Mouse (Mus musculus) T-helper 2 cell (primary cell): ENCODE data around the gene Csnk2a2.

Experiments used
- in situ Hi-C: fragments of 300-600 bp; cut with MboI, MseI; formaldehyde crosslinking; loops from one replicate; pipeline ENCODE4 v1.15.1; 2025; ENCODE audit warnings: high pct_unique_total_duplicates

Csnk2a2 gene

DNA sequence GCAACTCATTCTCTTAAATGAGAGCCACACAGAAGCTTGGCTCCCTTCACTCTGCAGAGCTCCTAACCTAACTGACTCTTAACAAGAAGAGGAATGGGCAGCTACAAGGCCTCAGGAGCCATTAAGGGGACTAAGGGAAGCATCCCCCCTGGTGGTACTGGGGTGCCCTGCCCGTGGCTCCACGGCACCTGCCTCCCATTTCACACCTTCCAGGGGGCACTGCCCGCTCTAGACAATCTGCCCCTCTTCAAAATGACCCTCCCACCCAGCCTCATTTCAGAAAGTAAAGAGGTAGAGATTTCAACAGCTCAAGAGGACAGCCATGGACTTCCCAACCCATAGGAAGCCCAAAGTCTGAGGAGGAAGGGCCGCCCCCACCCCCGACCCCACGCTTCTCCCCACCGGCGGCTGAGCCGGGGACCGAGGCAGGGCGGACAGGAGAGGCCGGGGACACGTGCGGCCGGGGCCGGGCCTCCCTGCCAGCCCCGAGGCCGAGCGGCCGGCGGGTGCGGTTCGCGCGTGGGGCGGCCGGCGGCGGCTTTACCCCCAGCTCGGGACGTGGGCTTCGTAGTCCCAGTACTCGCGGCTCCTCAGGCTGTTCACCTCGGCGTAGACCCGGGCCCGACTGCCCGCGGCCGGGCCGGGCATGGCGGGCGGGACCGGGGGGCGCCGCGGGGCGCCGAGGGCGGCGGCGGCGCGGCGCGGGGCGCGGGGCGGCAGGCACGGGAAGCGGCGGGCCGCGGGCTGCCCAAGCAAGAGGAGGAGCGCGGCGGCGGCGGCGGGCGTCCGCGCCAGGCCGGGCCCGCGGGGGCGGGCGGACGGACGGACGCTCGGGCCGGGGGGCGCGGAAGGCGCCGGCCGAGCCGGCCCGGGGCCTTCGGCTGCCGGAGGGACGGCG lies 1.8 kb downstream of the Csnk2a2 start:
- in situ Hi-C loops, result no loop called here

DNA sequence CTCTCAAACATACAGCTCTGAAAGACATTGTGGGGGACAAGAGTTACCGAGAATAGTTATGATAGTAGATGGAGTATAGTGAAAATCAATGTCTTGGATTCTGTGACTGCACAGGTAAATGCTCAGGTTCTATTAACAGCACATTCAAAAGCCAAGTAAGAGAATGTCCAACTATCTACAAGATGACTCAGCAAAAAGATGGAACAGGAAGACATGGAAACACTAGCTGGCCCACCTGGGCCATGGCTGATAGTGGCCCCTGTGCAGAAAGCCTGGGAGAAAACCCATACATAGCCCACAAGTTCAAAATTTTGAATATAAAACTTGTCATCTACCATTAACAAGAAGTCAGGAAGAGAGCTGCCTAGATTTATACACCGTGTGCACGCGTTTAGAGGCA lies 19.8 kb downstream of the Csnk2a2 start:
- in situ Hi-C loops, result loop anchor here (5.0 kb wide), 1 partner anchor 262 kb away; no protein-coding TSS in a partner anchor

DNA sequence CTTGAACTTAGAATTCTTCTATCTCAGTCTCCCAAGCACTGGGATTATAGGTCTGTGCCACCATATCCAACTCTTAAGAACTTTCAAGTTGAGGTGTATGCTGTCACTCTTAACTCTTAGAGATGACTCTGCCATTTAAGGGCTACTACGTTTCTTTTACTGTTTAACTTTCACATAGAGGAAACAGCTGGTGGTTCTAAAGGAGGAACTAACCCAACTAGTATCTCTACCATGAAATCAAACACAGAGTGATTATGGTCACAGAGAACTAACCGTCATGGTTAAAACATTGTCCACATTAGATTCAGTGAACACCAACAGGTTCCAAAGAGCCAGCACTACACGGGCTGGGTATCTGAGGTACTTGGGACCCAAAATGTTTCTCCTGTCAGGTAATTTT lies 20.8 kb downstream of the Csnk2a2 start:
- in situ Hi-C loops, result no loop called here

DNA sequence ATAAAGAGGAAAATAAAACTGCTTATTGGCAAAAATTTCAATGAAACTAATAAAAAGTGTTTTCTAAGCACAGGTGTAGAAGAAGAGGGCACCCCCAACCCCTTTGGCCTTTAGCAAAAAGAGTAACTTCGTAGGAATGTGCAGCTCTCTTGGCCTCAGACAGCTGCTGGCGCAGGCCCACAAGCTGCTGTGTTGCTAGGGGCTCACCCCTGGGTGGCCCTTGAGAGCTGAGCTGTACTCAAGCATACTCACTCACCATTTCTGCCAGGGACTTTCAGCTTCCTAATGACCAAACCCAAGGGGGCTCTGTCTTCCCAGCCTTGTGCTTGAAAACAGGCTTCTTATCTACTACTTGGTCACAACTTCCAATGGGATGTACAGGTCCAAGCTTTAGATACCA lies 23.3 kb downstream of the Csnk2a2 start:
- in situ Hi-C loops, result no loop called here

DNA sequence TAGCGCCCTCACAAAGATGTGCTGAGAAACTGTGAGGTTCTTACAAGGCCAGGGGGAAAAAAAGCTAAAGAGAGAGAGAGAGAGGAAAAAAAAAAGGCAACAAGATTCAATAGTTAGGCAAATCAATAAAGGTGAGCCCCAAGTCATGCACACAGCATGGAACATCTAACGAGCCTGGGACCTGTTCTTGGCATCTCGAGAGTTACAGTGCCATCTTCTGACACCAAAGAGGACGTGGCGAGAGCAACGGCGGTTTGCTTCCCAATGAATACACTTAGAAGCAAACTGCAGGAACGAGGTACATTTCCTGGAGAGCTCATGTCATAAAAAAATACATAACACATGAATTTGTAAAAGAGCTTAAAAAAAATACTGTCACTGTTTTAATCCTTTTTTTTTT lies 37.3 kb downstream of the Csnk2a2 start:
- in situ Hi-C loops, result loop anchor here (10.0 kb wide), 1 partner anchor 292 kb away; no protein-coding TSS in a partner anchor

DNA sequence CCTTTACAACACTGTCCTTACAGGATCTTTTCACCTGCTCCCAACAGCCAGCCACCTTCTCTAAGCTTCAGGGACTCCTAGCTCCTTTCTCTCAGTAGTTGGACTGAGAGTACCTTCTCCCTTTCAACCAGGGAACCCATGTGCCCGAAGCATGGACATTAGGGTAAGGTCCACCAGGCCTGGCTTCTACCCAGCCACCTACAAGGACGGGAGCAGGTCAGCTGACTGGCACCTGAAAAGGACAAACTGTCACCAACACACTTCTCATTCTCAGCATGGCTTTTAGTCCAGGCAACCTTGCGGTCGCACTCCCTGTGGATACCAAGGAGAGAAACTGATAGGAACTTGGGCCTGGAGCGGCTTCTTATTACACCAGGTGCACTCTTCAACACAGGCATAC lies 39.6 kb downstream of the Csnk2a2 start:
- in situ Hi-C loops, result loop anchor here (10.0 kb wide), 1 partner anchor 295 kb away; no protein-coding TSS in a partner anchor

DNA sequence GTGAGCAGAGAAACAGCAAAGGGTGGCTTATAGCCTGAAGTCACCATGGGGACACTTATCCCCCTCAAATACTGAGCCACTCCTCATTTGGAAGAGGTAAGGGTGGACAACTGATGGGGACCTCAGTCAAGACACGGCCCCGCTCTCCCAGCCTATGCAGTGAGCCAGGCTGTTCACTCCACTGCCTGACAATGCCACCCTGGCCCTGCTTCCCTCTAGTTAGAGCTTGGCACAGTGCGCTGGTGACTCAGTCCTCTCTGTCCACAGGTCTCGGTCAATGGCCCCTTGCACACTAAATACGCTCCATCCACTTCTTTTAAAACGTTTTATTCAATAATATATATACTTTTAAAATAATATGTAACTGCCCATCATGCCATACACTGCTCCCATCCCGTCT lies 42.2 kb downstream of the Csnk2a2 start:
- in situ Hi-C loops, result no loop called here

DNA sequence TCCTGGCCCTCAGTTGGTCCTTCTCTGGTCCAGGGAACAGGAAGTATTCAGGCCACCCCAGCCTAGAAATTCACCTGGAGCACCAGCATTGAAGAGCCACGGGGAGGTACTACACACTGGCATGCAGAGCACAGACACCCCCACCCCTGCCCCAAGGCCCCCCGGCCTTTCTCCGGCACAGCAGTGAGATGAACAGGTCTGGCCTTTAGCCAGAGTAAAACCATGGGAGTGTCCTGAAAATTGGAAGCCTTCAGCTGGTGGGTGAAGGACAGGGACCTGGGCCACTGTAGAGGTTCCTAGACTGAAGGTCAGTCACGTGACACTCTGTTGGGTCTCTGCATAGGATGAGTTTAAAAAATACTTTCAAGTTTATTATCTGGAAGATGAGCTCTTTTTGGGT lies 44.8 kb downstream of the Csnk2a2 start:
- in situ Hi-C loops, result no loop called here

DNA sequence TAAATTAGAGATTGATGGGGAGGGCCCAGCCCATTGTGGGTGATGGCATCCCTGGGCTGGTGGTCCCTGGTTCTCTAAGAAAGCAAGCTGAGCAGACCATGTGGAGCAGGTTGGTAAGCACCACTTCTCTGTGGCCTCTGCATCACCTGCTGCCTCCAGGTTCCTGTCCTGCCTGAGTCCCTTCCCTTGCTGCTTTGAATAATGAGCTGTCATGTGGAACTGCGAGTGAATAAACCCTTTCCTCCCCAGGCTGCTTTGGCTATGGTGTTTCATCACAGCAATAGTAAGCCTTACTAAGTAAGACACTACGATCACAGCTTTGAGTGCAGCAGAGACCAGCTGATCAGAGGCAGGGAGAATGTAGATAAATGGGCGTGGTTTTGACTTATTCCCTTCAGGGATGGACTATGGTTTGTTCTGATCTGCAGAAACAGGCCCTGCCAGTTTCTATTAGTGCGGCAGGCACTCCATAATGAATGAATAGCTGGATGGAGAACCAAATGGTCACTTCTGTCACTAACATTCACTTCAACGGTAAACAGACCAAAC lies 48.3 kb downstream of the Csnk2a2 start:
- in situ Hi-C loops, result no loop called here

DNA sequence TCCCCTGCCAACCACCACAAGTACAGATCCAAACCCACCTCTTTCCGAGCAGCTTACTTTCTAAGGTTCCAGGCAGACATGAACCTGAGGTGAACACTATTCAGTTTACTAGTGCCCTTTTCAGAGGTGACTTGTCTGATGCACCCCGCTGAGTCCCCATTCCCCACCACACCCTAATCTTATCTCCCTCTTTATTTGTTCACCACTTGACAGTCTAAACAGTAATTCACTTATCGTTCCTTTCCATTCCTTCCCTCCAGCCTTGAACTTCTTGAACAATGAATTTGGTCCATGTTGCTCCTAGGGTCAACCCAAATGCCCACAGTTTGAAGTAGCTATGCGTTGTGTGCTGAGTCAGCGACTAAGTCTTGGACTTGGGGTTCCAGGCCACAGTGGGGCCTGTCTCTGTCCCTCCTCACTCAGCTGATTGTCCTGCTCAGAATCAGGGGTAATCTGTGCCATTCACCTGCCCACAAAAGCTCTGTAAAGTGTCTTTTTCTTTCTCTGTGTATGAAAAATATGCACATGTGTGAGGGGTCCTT lies 49.6 kb downstream of the Csnk2a2 start:
- in situ Hi-C loops, result no loop called here

DNA sequence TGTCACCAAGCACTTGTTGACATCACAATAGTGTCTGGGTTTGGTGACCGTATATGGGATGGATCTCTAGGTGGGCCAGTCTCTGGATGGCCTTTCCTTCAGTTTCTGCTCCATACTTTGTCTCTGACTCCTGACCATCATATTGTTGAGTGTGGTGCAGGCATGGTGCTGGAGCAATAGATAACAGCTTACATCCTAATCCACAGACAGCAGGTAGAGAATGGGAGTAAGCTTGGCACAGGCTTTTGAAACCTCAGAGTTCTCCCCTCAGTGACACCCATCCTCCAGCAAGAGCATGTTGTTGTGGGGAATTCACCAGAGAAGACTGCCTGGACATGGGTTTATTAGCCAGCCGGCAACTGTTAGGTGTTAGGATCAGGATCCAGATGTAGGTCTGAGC lies 50.4 kb downstream of the Csnk2a2 start:
- in situ Hi-C loops, result no loop called here

DNA sequence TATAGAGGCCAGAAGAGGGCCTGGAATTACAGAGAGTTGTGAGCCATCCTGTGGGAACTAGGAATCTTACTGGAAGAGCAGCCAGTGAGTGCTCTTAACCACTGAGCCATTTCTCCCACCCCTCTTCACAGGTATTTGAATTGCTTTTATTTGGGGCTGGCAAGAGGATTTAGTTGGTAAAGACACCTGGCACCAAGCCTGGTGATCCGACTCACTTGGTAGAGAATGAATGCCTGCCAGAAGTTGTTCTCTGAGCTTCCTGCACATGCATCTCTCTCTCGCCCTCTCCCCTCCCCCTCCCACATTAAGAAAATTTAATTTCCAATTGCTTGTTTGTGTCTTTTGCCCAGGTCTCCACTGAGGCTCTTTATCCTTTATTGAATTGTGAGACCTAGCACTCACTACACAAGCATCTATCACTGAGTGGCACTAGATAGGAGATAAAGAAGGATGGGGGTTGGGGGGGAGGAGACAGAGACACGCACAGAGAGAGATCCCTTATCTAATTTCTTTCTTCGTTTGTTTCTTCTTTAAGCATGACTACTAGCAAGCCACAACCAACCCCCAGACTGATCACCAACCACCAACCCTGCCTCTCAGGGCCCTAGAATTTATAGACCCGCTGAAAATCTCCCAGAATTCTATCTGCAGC lies 52.4 kb downstream of the Csnk2a2 start:
- in situ Hi-C loops, result no loop called here

DNA sequence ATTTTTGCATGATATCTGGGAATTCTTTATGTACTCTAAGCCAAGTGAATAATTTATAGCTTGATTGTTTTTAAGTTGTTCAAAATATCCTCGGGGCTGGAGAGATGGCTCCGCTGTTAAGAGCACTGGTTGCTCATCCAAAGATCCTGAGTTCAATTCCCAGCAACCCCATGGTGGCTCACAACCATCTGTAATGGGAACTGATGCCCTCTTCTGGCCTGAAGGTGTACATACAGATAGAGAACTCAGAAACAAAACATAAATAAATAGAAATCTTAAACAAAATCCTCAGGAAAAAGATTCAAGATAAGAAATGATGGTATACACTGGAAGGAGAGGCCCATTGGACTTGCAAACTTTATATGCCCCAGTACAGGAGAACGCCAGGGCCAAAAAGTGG lies 53.9 kb downstream of the Csnk2a2 start:
- in situ Hi-C loops, result no loop called here

DNA sequence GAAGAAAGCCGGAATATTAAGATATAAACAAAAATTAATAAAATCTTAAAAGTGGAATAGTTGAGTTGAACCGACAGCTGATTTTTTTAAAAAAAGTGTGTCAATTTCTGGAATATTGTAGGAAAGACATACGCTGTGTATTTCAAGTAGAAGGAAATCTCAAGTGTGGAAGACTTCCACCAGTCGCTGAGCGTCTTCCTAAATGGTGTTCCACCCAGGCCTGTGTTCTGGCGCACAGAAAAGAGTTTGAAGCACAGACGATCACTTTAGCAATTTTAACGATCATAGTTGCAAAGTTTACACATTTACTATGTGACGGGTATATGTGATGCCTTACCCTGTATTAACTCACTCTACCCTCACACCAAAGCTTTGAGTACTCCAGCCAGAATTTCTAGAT lies 54.4 kb downstream of the Csnk2a2 start:
- in situ Hi-C loops, result no loop called here

DNA sequence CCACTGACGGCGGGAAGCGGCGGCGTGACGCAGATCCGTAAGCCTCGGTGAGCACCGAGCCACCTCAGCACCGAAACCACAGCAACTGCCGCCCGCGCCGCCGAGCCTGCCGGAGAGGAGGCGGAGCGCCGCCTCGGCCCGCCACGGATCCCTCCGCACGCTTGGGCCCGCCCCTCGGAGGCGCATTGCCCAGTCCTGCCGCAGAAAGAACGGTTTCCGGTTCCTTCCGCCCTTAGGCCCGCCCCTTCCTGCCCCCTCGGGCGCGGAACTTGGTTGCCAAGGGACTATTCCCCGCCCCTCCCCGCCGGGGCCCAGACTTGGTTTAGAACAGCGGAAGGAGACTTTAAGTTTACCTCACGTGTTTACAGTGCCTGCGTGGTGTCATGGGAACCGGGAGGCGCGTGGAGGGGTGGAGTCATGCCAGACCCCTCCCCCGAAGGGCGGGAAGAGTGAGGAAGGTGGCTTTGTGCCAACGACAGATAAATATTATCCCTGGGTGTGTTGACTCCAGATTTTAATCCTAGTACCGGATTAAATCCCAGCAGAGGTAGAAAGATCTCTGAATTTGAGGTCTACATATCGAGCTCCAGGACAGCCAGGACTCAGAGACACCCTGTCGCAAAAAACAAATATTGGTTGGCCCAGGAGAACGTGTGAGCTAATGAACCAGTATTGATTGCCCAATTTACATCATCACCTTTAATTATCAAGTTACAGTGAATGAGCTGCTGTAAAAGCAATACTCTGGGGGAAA lies 55.0 kb downstream of the Csnk2a2 start, which contains the start of gene Cfap20:
Cfap20 (minus strand) TSS at position 184 of the 754 bp plus-strand sequence.
- in situ Hi-C loops, result loop anchor here (5.0 kb wide), 1 partner anchor 103 kb away; the partner anchor contains the start of genes Usb1 and Zfp319

DNA sequence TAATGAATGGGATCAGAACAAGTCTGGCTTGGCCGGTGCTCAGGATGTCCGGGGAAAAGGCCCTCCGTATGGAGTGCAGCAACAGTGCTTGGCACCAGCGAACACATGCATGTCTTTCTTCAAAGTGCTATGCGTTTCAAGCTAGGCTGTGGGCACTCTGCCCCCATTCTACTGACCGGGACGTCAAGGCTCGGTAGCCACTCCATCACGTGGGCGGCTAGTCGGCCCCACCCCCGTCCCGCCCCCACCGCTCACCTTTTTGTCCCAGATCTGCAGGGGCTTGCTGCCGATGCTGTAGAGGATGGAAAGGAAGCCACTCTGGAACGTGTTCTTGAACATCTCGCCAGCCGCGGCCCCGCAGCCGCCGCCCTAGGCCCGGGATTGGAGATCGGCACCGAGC lies 55.6 kb downstream of the Csnk2a2 start:
- in situ Hi-C loops, result loop anchor here (5.0 kb wide), 1 partner anchor 102 kb away; the partner anchor contains the start of genes Usb1 and Zfp319

DNA sequence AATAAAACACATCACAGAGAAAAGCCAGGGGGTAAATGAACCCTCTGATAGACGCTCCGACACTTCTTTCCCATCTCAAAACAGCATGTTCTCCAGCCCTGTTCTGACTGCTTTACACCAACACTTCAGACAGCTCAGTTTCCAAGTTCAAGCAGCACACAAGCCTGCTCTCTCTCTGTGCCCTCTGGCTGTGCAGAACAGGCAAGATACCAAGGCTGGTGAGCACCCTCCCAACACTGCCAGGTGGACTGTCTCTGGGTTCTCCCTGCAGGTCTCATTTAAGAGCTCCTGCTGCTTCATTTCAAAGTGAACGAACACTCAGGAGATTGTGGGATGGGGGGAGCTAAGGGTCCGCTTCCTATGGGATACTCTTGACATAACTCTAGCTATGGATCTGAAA lies 56.7 kb downstream of the Csnk2a2 start:
- in situ Hi-C loops, result loop anchor here (5.0 kb wide), 1 partner anchor 101 kb away; the partner anchor contains the start of genes Usb1 and Zfp319

DNA sequence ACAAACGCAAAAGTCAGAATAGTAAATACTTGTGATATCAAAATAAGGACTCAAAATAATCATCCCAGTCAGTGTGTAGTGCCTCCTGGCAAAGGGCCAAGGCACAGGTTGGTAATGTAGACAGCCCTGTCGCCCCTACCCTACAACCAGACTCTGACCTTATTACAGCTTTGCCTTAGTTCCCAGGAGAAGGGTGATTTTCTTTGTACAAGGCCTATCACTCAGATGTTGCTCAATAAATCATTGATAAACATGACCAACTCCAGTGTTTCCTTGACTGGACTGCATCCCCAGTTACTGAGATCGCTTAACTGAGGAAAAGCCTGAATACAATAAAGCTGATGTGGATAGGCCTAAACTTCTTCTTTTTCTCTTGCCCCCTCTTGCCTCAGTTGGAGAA lies 57.4 kb downstream of the Csnk2a2 start:
- in situ Hi-C loops, result loop anchor here (5.0 kb wide), 1 partner anchor 100 kb away; the partner anchor contains the start of genes Usb1 and Zfp319

DNA sequence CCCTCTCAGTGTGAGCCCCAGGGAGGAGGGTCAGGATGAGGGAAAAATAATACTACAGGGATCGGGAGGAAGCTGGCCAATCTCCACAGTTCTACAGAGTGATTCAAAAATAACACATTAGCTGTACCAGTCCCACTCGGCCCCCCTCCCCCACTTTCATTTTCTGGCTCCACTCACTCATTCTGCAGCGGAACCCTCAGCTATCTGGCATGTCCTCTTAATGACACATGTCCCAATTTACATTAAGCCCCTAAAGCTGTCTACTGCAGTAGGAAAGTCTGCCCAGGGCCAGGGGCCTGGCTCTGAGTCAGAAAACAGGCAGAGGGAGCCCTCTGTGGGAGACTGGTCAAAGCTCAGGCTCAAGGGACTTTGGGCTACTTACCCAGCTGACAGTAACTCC lies 59.9 kb downstream of the Csnk2a2 start:
- in situ Hi-C loops, result loop anchor here (5.0 kb wide), 1 partner anchor 98 kb away; the partner anchor contains the start of genes Usb1 and Zfp319

DNA sequence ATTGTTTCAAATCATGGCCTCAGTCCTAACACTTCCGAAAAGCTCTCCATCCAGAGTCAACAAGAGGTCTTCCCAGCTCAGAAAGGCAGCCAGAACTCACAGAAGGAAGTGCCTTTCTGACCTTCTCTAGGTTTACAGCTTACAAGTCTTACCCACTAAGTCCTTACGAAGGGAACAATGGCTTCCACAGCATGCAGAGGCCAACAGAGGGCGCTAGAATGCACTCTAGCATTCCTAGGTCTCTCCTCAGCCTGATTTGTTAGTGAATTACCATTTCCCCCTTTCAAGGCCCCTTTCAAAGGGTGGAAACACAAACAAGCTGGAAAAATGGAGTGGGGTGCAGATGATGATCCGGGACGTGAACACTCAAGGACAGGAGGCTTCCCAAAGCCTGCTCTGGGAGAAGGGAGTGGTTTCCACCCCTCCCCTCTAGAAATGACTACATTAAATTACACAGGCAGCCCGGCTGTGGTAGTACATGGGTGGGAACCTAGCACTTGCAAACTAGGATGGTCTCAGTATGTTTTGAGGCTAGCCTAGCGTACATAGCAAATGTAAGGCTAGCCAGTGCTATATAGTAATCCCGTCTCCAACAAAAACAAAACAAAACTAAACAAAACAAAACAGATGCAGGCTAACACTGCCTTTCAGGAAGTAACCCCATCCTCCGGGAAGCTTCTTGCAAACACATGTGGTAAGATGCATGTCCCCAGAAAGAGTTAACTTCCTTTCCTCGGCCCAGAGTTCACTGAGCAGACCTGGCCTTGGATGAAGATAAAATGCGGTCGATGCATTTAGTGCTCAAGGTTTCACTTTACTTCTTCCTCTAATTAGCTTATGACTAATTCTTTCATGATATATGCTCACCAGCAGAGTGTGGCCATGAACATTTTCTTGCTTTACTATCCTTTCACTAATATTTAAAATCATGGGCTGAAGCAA lies 62.0 kb downstream of the Csnk2a2 start:
- in situ Hi-C loops, result no loop called here
